31 mouse cellular contexts compared by ENCODE assay signal in genomic region chr13:20328672-20329071, GRCm38 (mm10).
"Had no signal": no experiment of that assay in that cellular context is flagged by ENCODE, and none has a peak within 500 bp of the region (broad histone marks: within the 10 kb centered on the region; RNA-seq: fewer than 3 reads in every experiment).

No protein-coding gene starts in this region.

- ATAC-seq: liver, embryonic 12.5 days; liver, postnatal 0 days; lung, postnatal 0 days; midbrain, embryonic 13.5 days; midbrain, embryonic 15.5 days; midbrain, embryonic 16.5 days had no signal

- H3K4me1 ChIP-seq: limb, embryonic 12.5 days; limb, embryonic 13.5 days; limb, embryonic 15.5 days; liver, embryonic 12.5 days; liver, embryonic 13.5 days; liver, embryonic 15.5 days; lung, embryonic 15.5 days; megakaryocyte, embryonic 14.5 days; midbrain, embryonic 12.5 days; midbrain, embryonic 13.5 days; midbrain, embryonic 15.5 days; neural tube, embryonic 12.5 days had no signal

- DNase-seq: left cerebral cortex, postnatal 4 days; liver; liver, embryonic 13.5 days; liver, postnatal 0 days; lung, adult 18-20 months; lung, adult 2 months; lung, embryonic 14.5 days; lung, postnatal 10 days; lung, postnatal 14 days; lung, postnatal 36 days; lung, postnatal 4 days had no signal

- H3K36me3 ChIP-seq: limb, embryonic 10.5 days; limb, embryonic 12.5 days; limb, embryonic 13.5 days; limb, embryonic 15.5 days; liver, embryonic 12.5 days; liver, embryonic 13.5 days; liver, embryonic 15.5 days; lung, embryonic 15.5 days; midbrain, embryonic 10.5 days; midbrain, embryonic 12.5 days; midbrain, embryonic 13.5 days; midbrain, embryonic 15.5 days; neural tube, embryonic 12.5 days had no signal

- H3K9me3 ChIP-seq: limb, embryonic 10.5 days; limb, embryonic 12.5 days; limb, embryonic 13.5 days; limb, embryonic 15.5 days; liver, embryonic 12.5 days; liver, embryonic 13.5 days; liver, embryonic 15.5 days; lung, embryonic 15.5 days; megakaryocyte, embryonic 14.5 days; midbrain, embryonic 10.5 days; midbrain, embryonic 12.5 days; midbrain, embryonic 13.5 days; midbrain, embryonic 15.5 days; neural tube, embryonic 12.5 days had no signal

- H3K4me2 ChIP-seq: limb, embryonic 12.5 days; limb, embryonic 13.5 days; limb, embryonic 15.5 days; liver, embryonic 11.5 days; liver, embryonic 12.5 days; liver, embryonic 13.5 days; liver, embryonic 15.5 days; lung, embryonic 14.5 days; lung, embryonic 15.5 days; midbrain, embryonic 12.5 days; midbrain, embryonic 13.5 days; midbrain, embryonic 15.5 days; neural tube, embryonic 12.5 days had no signal

- H3K27me3 ChIP-seq: limb, embryonic 12.5 days; limb, embryonic 13.5 days; limb, embryonic 15.5 days; liver, embryonic 12.5 days; liver, embryonic 13.5 days; liver, embryonic 15.5 days; lung, embryonic 15.5 days; megakaryocyte, embryonic 14.5 days; midbrain, embryonic 12.5 days; midbrain, embryonic 13.5 days; midbrain, embryonic 15.5 days; neural tube, embryonic 12.5 days had no signal

- H3K4me3 ChIP-seq: left cerebral cortex, adult 2 months; limb, embryonic 10.5 days; limb, embryonic 12.5 days; limb, embryonic 13.5 days; limb, embryonic 15.5 days; liver, embryonic 12.5 days; liver, embryonic 13.5 days; liver, embryonic 15.5 days; lung, embryonic 15.5 days; megakaryocyte, embryonic 14.5 days; midbrain, embryonic 10.5 days; midbrain, embryonic 12.5 days; midbrain, embryonic 13.5 days; midbrain, embryonic 15.5 days; myocyte; neural tube, embryonic 12.5 days had no signal

- H3K27ac ChIP-seq: left cerebral cortex, adult 2 months; limb, embryonic 10.5 days; limb, embryonic 12.5 days; limb, embryonic 13.5 days; limb, embryonic 15.5 days; liver, embryonic 12.5 days; liver, embryonic 13.5 days; liver, embryonic 14.5 days; liver, embryonic 15.5 days; lung, embryonic 15.5 days; macrophage; midbrain, embryonic 10.5 days; midbrain, embryonic 12.5 days; midbrain, embryonic 13.5 days; midbrain, embryonic 15.5 days; neural tube, embryonic 12.5 days had no signal

- H3K9ac ChIP-seq: limb, embryonic 12.5 days; limb, embryonic 13.5 days; limb, embryonic 15.5 days; liver, embryonic 12.5 days; liver, embryonic 13.5 days; liver, embryonic 14.5 days; liver, embryonic 15.5 days; liver, postnatal 0 days; lung, embryonic 14.5 days; lung, embryonic 15.5 days; midbrain, embryonic 12.5 days; midbrain, embryonic 13.5 days; midbrain, embryonic 15.5 days; neural tube, embryonic 12.5 days had no signal
